ENCODE assay signal across 17 mouse cellular contexts in the genomic region with DNA sequence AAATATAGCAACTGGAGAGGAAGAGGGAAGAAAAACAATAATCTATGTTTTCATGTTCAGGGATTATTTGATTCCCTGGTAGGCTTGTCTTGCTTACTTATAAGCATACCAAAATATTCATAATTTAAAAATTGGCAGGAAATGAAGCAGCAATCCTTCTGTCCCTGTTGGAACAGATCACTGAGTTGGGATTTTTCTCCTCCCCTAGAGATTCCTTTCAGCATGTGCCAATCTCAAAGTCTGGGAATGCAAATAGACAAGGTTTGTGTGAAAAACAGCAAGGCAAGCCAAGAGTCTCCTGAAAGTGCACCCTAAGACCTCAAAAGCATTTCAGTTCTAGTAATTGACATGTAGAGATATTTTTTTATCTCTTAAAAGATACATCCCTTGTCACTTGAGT.
"Had no signal": no experiment of that assay in that cellular context is flagged by ENCODE, and none has a peak within 500 bp of the region (broad histone marks: within the 10 kb centered on the region; RNA-seq: fewer than 3 reads in every experiment).

No protein-coding gene starts in this region.

- H3K4me1 ChIP-seq: limb, embryonic 10.5 days; limb, embryonic 13.5 days; liver, embryonic 12.5 days; liver, embryonic 15.5 days; lung, embryonic 15.5 days; megakaryocyte, embryonic 14.5 days; stomach, embryonic 15.5 days had no signal

- H3K4me2 ChIP-seq: limb, embryonic 13.5 days; liver, embryonic 12.5 days; liver, embryonic 15.5 days; lung, embryonic 15.5 days; stomach, embryonic 15.5 days had no signal

- H3K27ac ChIP-seq: limb, embryonic 10.5 days; limb, embryonic 13.5 days; liver, embryonic 12.5 days; liver, embryonic 15.5 days; lung, embryonic 15.5 days; midbrain, embryonic 10.5 days; stomach, embryonic 15.5 days had no signal

- DNase-seq: kidney, adult 9 months; kidney, postnatal 14 days; kidney, postnatal 4 days; liver; lung, adult 18-20 months; lung, postnatal 10 days; lung, postnatal 36 days; midbrain, embryonic 14.5 days; thymus, postnatal 25 days had no signal

- H3K4me3 ChIP-seq: limb, embryonic 10.5 days; limb, embryonic 13.5 days; liver, embryonic 12.5 days; liver, embryonic 15.5 days; lung, embryonic 15.5 days; megakaryocyte, embryonic 14.5 days; midbrain, embryonic 10.5 days; stomach, embryonic 15.5 days had no signal

- ATAC-seq: liver, embryonic 12.5 days had no signal

- H3K36me3 ChIP-seq: limb, embryonic 10.5 days; limb, embryonic 13.5 days; liver, embryonic 12.5 days; liver, embryonic 15.5 days; lung, embryonic 15.5 days; midbrain, embryonic 10.5 days; stomach, embryonic 15.5 days had no signal

- H3K9me3 ChIP-seq: limb, embryonic 10.5 days; limb, embryonic 13.5 days; liver, embryonic 12.5 days; liver, embryonic 15.5 days; lung, embryonic 15.5 days; megakaryocyte, embryonic 14.5 days; midbrain, embryonic 10.5 days; stomach, embryonic 15.5 days had no signal

- H3K9ac ChIP-seq: limb, embryonic 13.5 days; liver, embryonic 12.5 days; liver, embryonic 15.5 days; lung, embryonic 15.5 days; stomach, embryonic 15.5 days had no signal

- H3K27me3 ChIP-seq: limb, embryonic 13.5 days; liver, embryonic 12.5 days; liver, embryonic 15.5 days; lung, embryonic 15.5 days; megakaryocyte, embryonic 14.5 days; stomach, embryonic 15.5 days had no signal
